Mouse (Mus musculus) lung, postnatal 0 days (tissue): ENCODE results near the gene Taf8.

Experiments
- CTCF ChIP-seq: IDR thresholded peaks from 2 replicates; pipeline ENCODE4 v1.5.1; 2016; ENCODE audit warnings: antibody characterized with exemption, mild to moderate bottlenecking
- EP300 ChIP-seq: IDR thresholded peaks from 2 replicates; pipeline ENCODE4 v1.6.1; 2016; ENCODE audit warnings: antibody characterized with exemption, mild to moderate bottlenecking, control low read depth

- TF ChIP-seq EP300 (no peak), CTCF (no peak)
These were observed 39.9 kb downstream of the Taf8 start for GRCm38 (mm10) chr17:47462209-47462608.
